Mouse (Mus musculus) heart, embryonic 10.5 days (tissue): ENCODE measurements around the gene Repin1. TPM values are rescaled to one million over a fixed set of nuclear protein-coding genes. Genes with fewer than 3 reads are reported as not detected.
A peak's percentile ranks its signal among the peaks of the same experiment; 100 is the strongest.

ENCODE experiments used
- DNase-seq: peaks from one replicate; pipeline ENCODE4 v3.0.0-alpha.2; 2017; ENCODE audit warnings: low spot score
- H3K27ac ChIP-seq: fragments of 300-500 bp; sonication (generic); 2 replicates; pipeline ENCODE4 v1.5.1; 2016; ENCODE audit warnings: mild to moderate bottlenecking
- H3K27me3 ChIP-seq: fragments of 300-500 bp; sonication (generic); 2 replicates; pipeline ENCODE4 v1.6.1; 2016; ENCODE audit warnings: mild to moderate bottlenecking; ENCODE audit not compliant: poor library complexity, insufficient read depth, severe bottlenecking
- H3K36me3 ChIP-seq: fragments of 300-500 bp; sonication (generic); 2 replicates; pipeline ENCODE4 v1.6.1; 2016; ENCODE audit warnings: mild to moderate bottlenecking, moderate library complexity
- H3K4me1 ChIP-seq: fragments of 300-500 bp; sonication (generic); 2 replicates; pipeline ENCODE4 v1.6.1; 2016; ENCODE audit warnings: mild to moderate bottlenecking
- H3K4me3 ChIP-seq: fragments of 300-500 bp; sonication (generic); 2 replicates; pipeline ENCODE4 v1.5.1; 2016; ENCODE audit warnings: mild to moderate bottlenecking, moderate library complexity
- H3K9me3 ChIP-seq: fragments of 300-500 bp; sonication (generic); 2 replicates; pipeline ENCODE4 v1.6.1; 2016; ENCODE audit warnings: mild to moderate bottlenecking, moderate library complexity
- WGBS: fragments of 180-500 bp; shearing (Covaris S2); methylation state at CpG from one replicate; pipeline ENCODE4 v1.1.7; 2016; 5-methylcytosine and 5-hydroxymethylcytosine counted together
- polyA plus RNA-seq: library from polyadenylated mRNA; unstranded; fragments of >200 nt; fragmentation: Nextera tagmentation; extraction: Ambion mirVana; gene quantifications from 2 replicates; pipeline ENCODE4 v1.2.1, GENCODE M21; 2016

The Repin1 gene
- polyA plus RNA-seq, 1 experiment from 2014 or later = 33.2 TPM

- H3K9me3 ChIP-seq = no peaks in the 10 kb centered on the region; the same call in 1 of the 2 replicates
- H3K4me3 ChIP-seq = no peak overlapping the region
- WGBS = 64% methylated on average over 5 of the region's 5 CpGs
- H3K4me1 ChIP-seq = peaks cover 21% of the 10 kb centered on the region
- H3K36me3 ChIP-seq = peaks cover 26% of the 10 kb centered on the region
- DNase-seq = no peak
- H3K27me3 ChIP-seq = no peaks in the 10 kb centered on the region
- no peak overlapping the region for H3K27ac ChIP-seq
These were observed 27.4 kb upstream of the Repin1 start for GRCm38 (mm10) chr6:48566312-48566711.

GRCm38 (mm10) chr6:48568036-48568984 is 25.4 kb upstream of the Repin1 start:
- Histone ChIP-seq H3K9me3 (no peaks in the 10 kb centered on the region; the same call in 1 of the 2 replicates), H3K4me3 (no peak overlapping the region), H3K36me3 (peaks cover 22% of the 10 kb centered on the region), H3K27me3 (no peaks in the 10 kb centered on the region), H3K27ac (peak overlapping the region; percentile 75), H3K4me1 (peaks cover 36% of the 10 kb centered on the region)
- WGBS = 73% methylated on average over 21 of the region's 21 CpGs
- DNase-seq = no peak

GRCm38 (mm10) chr6:48569065-48569807 is 24.4 kb upstream of the Repin1 start:
- Histone ChIP-seq H3K4me3 (no peak overlapping the region), H3K36me3 (peaks cover 16% of the 10 kb centered on the region), H3K27me3 (no peaks in the 10 kb centered on the region), H3K9me3 (no peaks in the 10 kb centered on the region; the same call in 1 of the 2 replicates), H3K27ac (peak overlapping the region; percentile 75; the same call in 1 of the 2 replicates), H3K4me1 (peaks cover 43% of the 10 kb centered on the region)
- 74% methylated on average over 8 of the region's 8 CpGs for WGBS
- no peak for DNase-seq

GRCm38 (mm10) chr6:48572014-48572413 is 21.7 kb upstream of the Repin1 start:
- peak overlapping the region; percentile 62 for H3K27ac ChIP-seq
- WGBS = 92% methylated on average over 5 of the region's 5 CpGs
- H3K9me3 ChIP-seq = no peaks in the 10 kb centered on the region; the same call in 1 of the 2 replicates
- no peak for DNase-seq
- no peak overlapping the region; the same call in 1 of the 2 replicates for H3K4me3 ChIP-seq
- peaks cover 45% of the 10 kb centered on the region for H3K4me1 ChIP-seq
- H3K36me3 ChIP-seq = peaks cover 6% of the 10 kb centered on the region; the same call in 1 of the 2 replicates
- H3K27me3 ChIP-seq = no peaks in the 10 kb centered on the region

- Histone ChIP-seq H3K36me3 (peaks cover 6% of the 10 kb centered on the region; the same call in 1 of the 2 replicates), H3K27me3 (no peaks in the 10 kb centered on the region), H3K4me3 (no peak within 1 kb of the TSS; the same call in 1 of the 2 replicates), H3K27ac (peak within 1 kb of the TSS; percentile 62), H3K4me1 (peaks cover 45% of the 10 kb centered on the region), H3K9me3 (no peaks in the 10 kb centered on the region; the same call in 1 of the 2 replicates)
- DNase-seq = no peak
- 26% methylated on average over 6 of the region's 6 CpGs for WGBS
These were observed 21.1 kb upstream of the Repin1 start, which contains the start of gene Rarres2 for GRCm38 (mm10) chr6:48572572-48573061. Gene Rarres2, minus strand, starts transcription at chr6:48572789.

- H3K4me3 ChIP-seq = no peak overlapping the region
- no peaks in the 10 kb centered on the region; the same call in 1 of the 2 replicates for H3K9me3 ChIP-seq
- H3K36me3 ChIP-seq = peaks cover 6% of the 10 kb centered on the region; the same call in 1 of the 2 replicates
- H3K4me1 ChIP-seq = peaks cover 46% of the 10 kb centered on the region
- 15% methylated on average over 10 of the region's 10 CpGs for WGBS
- peak overlapping the region; percentile 62 for H3K27ac ChIP-seq
- DNase-seq = peak; percentile 87
- H3K27me3 ChIP-seq = no peaks in the 10 kb centered on the region
These were observed 20.4 kb upstream of the Repin1 start for GRCm38 (mm10) chr6:48573280-48573679.

- Histone ChIP-seq H3K36me3 (peaks cover 6% of the 10 kb centered on the region; the same call in 1 of the 2 replicates), H3K4me3 (no peak overlapping the region), H3K27me3 (no peaks in the 10 kb centered on the region), H3K4me1 (peaks cover 41% of the 10 kb centered on the region), H3K27ac (peak overlapping the region; percentile 64), H3K9me3 (no peaks in the 10 kb centered on the region; the same call in 1 of the 2 replicates)
- no peak for DNase-seq
- WGBS = 57% methylated on average over 3 of the region's 3 CpGs
These were observed 19.7 kb upstream of the Repin1 start for GRCm38 (mm10) chr6:48573981-48574380.

GRCm38 (mm10) chr6:48578736-48579135 is 14.9 kb upstream of the Repin1 start:
- H3K4me3 ChIP-seq = no peak overlapping the region
- no peaks in the 10 kb centered on the region for H3K36me3 ChIP-seq
- 57% methylated on average over 5 of the region's 5 CpGs for WGBS
- no peaks in the 10 kb centered on the region for H3K27me3 ChIP-seq
- H3K27ac ChIP-seq = peak overlapping the region; percentile 73; the same call in 1 of the 2 replicates
- H3K4me1 ChIP-seq = peaks cover 41% of the 10 kb centered on the region
- H3K9me3 ChIP-seq = no peaks in the 10 kb centered on the region
- no peak for DNase-seq

GRCm38 (mm10) chr6:48579215-48579648 is 14.5 kb upstream of the Repin1 start:
- H3K4me1 ChIP-seq = peaks cover 36% of the 10 kb centered on the region
- peak overlapping the region; percentile 73; the same call in 1 of the 2 replicates for H3K27ac ChIP-seq
- no peaks in the 10 kb centered on the region for H3K9me3 ChIP-seq
- 13% methylated on average over 5 of the region's 5 CpGs for WGBS
- H3K4me3 ChIP-seq = 0 out of 2 replicates have a peak overlapping the region, but pooled peaks have one; percentile 8
- H3K27me3 ChIP-seq = no peaks in the 10 kb centered on the region
- DNase-seq = no peak
- H3K36me3 ChIP-seq = no peaks in the 10 kb centered on the region

- DNase-seq = no peak
- peaks cover 29% of the 10 kb centered on the region for H3K4me1 ChIP-seq
- no peaks in the 10 kb centered on the region for H3K36me3 ChIP-seq
- peak overlapping the region; percentile 84 for H3K27ac ChIP-seq
- no peaks in the 10 kb centered on the region for H3K9me3 ChIP-seq
- 13% methylated on average over 3 of the region's 3 CpGs for WGBS
- no peak overlapping the region for H3K4me3 ChIP-seq
- H3K27me3 ChIP-seq = no peaks in the 10 kb centered on the region
These were observed 12.4 kb upstream of the Repin1 start for GRCm38 (mm10) chr6:48581257-48581656.

GRCm38 (mm10) chr6:48582037-48582436 is 11.6 kb upstream of the Repin1 start:
- 66% methylated on average over 3 of the region's 3 CpGs for WGBS
- peak overlapping the region; percentile 56; the same call in 1 of the 2 replicates for H3K27ac ChIP-seq
- DNase-seq = no peak

GRCm38 (mm10) chr6:48589194-48589750 is 4.4 kb upstream of the Repin1 start, which contains the start of gene Gm45021:
Gene Gm45021, plus strand, starts transcription at chr6:48589610.
- Histone ChIP-seq H3K27ac (peak within 1 kb of the TSS; percentile 83), H3K9me3 (no peaks in the 10 kb centered on the region), H3K4me1 (peaks cover 21% of the 10 kb centered on the region), H3K36me3 (no peaks in the 10 kb centered on the region), H3K27me3 (no peaks in the 10 kb centered on the region), H3K4me3 (peak within 1 kb of the TSS; percentile 24)
- DNase-seq = no peak
- 30% methylated on average over 6 of the region's 6 CpGs for WGBS

More at GRCm38 (mm10) chr6:48582037-48582436, 11.6 kb upstream of the Repin1 start:
- Histone ChIP-seq H3K9me3 (no peaks in the 10 kb centered on the region), H3K36me3 (no peaks in the 10 kb centered on the region), H3K4me3 (no peak overlapping the region), H3K4me1 (peaks cover 29% of the 10 kb centered on the region), H3K27me3 (no peaks in the 10 kb centered on the region)
